Mouse (Mus musculus) gastrocnemius, postnatal 10 days (tissue): ENCODE measurements around the gene Zzz3. TPM values are rescaled to one million over a fixed set of nuclear protein-coding genes. Genes with fewer than 3 reads are reported as not detected.

Source experiments
- DNase-seq: peaks from one replicate; pipeline ENCODE4 v3.0.0; 2021; ENCODE audit warnings: mixed read lengths
- long read RNA-seq, 2 experiments: library from polyadenylated mRNA; stranded (forward); transcript quantifications; one replicate each; pipeline ENCODE4 v2.0.0; 2021
- total RNA-seq, 2 experiments: library from RNA; stranded (reverse); gene quantifications; 2 replicates each; pipeline ENCODE4 v1.2.3; 2021

Zzz3 gene
- total RNA-seq, result 10 to 100 TPM; 18.2 to 26.8 TPM
- long read RNA-seq, experiment 1, full-length matches to known transcripts, result 9 of 29 reads
- long read RNA-seq, experiment 1, partial matches to known transcripts, result 4 of 29 reads
- long read RNA-seq, experiment 1, other reads (novel, unspliced or antisense), result 16 of 29 reads
- long read RNA-seq, experiment 2, full-length matches to known transcripts, result 5 of 15 reads
- long read RNA-seq, experiment 2, partial matches to known transcripts, result 2 of 15 reads
- long read RNA-seq, experiment 2, other reads (novel, unspliced or antisense), result 8 of 15 reads

DNA sequence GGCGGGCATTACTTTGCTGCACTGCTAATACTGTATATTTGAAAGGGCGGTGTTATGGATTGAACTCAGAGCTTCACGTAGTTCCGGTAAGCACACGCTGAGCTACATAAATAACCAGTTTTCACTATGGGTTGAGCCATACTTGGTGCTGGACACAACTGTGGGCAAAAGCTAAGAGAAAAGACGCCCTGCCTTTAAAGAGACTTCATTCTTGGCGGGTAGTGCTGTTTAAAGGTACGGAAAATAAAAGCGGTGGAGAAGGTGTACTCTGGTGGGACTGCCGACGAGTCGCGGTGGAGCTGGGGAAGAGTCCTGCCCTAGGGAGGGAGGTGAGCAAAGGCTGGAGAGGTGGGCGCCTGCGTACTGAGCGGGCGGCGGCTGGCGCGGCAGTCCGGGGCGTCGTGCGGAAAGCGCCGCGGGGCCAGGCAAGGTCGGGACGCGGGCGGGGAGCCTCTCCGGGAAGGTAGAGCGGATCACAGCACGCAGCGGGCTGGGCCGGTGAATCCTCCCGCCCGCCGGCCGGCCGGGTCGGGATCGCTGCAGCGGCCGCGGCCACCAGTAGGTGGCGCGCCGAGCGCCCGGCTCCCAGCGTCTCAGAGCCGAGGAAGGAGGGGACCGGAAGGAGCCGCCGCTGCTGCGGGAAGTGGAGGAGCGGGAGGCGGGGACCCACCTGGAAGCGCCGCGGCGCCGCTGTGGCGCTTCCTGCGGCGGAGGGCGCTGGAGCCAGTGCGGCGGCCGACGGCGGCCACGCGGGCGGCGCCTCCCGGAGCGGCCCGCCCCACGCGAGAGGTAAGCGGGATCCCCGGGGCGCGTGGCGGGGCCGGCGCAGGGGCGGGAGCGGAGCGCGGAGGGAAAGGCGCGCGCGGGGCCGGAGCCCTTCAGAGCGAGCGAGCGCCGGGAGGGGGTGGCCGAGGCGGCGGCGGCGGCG, at the start of gene Zzz3:
Gene Zzz3, plus strand, starts transcription at position 124 of the 928 bp plus-strand sequence.
- DNase-seq, result peak; percentile 90

- peak; percentile 97 for DNase-seq
Measured at GRCm38 (mm10) chr3:152345732-152346632, 49.3 kb upstream of the Zzz3 start, which contains the start of gene Usp33. TSS of gene Usp33 (plus strand) at chr3:152346478.

DNA sequence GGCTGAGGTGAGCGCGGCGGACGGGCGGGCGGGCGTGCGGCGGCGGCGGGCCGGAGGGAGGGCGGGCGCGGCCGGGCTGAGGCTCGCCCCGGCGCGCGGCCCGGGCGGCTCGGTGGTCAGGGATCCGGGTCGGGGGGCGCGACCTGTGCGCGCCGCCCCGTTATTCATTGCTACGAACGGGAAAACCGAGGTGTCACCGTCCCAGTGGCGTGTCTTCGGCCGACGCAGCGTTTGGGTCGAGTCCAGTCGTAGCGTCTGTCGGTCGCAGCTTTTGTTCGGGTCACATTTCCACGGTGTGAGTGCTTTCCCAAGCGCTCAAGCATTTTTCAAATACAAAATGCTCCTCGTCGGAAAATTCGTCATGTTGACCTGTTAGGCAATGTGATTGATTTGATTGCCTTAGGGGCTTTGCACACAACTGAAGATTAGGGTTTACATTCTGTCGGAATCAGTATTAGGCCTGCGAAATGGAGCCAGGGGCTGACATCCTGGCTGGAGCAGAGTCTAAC, 48.6 kb upstream of the Zzz3 start:
- peak; percentile 58 for DNase-seq

GRCm38 (mm10) chr3:152347227-152347626, 48.0 kb upstream of the Zzz3 start:
- DNase-seq, result no peak

DNA sequence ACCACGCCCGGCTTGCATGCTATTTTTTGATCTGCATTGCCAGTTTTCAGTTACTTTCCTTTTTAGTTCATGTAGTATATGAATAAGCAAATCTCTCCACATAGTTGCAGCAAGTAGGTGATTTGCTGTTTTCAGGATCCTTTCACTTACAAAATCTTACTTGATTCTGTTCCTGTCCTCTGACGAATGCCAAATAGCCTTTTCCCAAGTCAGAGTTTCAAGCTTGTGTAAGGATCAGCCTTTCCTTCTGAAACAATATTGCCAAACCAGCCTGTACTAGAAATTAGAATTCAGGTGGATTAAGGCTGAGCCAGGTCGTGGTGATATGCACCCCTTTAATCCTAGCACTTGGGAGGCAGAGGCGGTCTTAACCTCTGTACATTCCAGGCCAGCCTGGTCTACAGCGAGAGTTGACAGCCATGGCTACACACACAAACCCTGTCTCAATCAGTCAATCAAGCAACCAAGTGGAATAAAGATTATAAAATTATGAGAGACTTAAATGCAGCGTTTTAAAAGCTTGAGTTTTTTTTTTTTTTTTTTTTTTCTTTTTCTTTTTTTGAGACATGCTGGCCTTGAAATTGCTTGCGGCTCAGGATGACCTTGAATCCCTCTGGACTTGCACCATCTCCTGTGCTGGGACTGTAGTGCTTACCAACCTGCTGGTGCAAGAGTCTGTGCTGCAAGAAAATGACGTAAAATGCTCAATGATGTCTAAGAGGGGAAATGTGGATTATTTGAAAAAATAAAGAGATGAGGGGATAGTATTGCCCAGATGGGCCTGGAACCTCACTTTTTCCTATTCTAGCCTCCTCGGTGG, 47.1 kb upstream of the Zzz3 start:
- DNase-seq, result no peak

- no peak for DNase-seq
Measured at GRCm38 (mm10) chr3:152350431-152350830, 44.8 kb upstream of the Zzz3 start.

- DNase-seq, result no peak
Measured at GRCm38 (mm10) chr3:152350966-152351365, 44.3 kb upstream of the Zzz3 start.

DNA sequence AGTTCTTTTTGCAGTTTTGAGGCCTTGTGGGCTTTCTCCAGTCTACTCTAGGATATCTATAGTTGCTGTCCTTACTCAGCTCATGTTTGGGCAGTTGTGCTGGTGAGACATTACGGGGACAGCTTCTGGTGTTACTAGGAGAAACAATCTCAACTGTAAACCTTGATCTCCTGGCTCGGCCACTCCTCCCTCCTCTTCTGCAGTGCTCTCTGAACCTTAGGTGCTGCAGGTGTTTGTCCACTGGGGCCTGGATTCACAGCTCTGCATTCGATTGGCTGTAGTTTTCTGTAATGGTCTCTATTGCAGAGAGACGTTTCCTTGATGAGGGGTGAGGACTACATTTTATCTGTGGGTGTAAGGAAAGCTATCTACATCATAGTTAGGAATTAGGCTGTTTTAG, 43.0 kb upstream of the Zzz3 start:
- DNase-seq, result no peak

DNA sequence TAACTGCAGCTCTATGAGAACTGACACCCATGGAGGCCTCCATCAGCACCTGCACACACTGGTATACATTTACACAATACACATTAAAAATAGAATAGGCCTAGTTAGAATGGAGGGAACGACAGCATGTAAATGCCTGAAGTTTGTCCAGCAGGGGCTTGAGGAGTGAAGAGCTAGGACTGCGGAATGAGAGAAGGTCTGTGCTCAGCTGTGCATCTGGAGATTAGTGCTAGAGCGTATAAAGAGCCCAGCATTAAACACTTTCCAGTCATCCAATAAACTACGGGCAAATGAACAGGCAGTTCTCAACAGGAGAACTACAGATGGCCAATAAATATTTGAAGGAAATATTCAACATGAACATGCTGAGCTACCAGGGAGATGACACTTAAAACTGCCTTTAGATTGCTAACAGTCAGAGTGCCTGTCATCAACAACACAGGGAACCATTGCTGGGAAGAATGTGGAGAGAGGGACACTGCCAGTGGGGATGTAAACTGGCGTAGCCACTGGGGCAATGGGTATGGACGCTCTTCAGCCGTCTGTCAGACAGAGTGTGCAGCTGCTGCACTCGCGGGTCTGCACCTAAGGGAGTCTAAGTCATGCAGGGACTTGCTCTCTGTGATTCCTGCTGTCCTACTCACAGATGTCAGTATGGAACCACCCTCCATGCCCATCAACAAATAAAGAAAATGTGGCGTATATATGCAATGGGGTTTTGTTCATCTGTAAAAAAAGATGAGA, 41.7 kb upstream of the Zzz3 start:
- DNase-seq, result no peak

DNA sequence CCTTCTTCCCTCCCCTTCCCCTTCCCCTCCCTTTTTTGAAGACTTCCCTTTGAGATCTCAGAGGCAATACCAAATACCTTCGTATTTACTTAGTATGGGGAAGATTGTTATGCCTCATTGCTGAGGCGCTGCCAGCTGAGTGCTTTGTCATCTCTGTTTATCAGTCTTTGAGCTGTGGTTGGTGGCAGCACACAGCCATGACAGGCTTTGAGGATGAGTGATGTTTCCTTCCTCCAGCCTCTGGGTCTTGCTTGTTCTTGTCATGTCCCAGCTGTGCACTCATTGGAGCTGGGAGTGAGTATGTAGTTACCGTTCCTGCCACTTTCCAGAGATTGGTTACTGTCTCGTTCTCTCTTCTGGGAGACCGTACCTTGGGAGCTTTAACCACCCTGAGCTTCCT, 39.9 kb upstream of the Zzz3 start:
- DNase-seq, result no peak

DNA sequence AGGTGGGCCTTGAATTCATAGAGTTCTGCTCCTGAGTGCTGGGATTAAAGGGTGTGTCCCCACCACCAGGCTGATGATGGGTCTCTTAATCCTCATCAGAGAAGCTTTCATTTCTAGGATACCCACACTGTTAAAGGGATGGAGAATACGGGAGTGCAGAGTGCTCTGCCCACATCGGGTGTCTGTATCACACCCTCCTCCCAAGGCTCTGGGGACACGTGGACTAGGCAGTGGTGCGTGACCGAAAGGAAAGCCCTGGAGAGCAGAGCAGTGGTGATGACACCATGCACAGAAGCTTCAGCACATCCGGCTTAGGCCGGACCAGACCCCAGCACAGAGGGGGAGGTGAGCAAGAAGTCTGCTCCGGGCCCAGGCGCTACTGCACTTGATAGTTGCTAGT, 38.5 kb upstream of the Zzz3 start:
- DNase-seq, result no peak

GRCm38 (mm10) chr3:152359151-152359550, 36.1 kb upstream of the Zzz3 start:
- DNase-seq, result peak; percentile 22

GRCm38 (mm10) chr3:152364181-152364580, 31.1 kb upstream of the Zzz3 start:
- DNase-seq, result no peak

GRCm38 (mm10) chr3:152376063-152376462, 19.2 kb upstream of the Zzz3 start:
- no peak for DNase-seq

DNA sequence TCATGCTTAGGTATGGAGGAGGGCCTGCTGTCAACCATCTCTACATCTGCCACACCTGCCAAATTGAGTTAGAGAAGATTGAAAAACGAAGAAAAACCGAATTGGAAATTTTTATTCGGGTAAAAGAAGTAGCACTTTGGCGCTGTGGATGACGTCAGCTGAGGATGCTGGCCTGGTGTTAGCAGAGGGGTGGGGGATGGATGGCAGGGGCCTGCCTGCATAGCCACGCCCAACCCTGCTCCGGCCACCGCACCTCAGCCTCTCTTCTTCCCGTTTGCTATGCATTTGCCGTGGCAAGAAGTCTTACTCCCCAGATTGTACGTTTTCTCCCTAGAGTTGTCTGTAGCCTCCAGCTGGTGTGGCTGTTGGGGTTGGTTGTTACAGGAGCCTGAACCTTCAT, 11.2 kb upstream of the Zzz3 start:
- no peak for DNase-seq

DNA sequence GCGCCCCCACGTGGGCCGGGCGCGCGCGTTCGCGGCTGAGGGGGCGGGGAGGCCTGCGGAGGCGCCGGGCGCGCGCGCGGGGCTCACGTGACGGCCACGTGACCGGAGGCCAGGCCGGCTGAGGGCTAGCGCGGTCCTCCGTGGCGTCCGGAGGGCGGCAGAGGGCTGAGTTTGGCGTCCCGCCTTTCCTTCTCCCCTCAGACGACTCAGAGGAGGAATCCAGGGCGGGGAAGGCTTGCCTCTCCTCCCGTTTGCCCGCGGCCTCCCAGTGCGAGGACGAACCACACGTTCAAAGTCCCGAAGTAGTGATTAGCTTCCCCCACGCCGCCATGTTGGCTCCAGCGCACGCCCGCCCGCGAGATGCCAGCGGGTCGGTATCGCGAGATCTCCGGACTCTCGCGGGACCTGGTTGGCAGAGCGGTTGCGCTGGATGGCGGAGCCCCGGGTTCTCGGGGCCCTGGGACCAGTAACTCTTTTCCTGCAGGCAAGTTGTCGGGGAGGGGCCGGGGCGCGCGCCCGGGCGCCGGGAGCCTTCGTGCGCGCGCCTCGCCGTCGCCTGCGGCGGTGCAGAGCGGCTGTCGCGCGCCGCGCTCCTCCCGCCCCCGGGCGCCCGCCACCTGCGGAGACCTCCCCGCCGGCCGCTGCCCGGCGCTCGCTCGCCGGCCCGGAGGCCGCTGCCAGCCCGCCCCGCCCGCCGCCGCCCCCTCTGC, 1.2 kb downstream of the Zzz3 start:
- peak; percentile 99 for DNase-seq

DNA sequence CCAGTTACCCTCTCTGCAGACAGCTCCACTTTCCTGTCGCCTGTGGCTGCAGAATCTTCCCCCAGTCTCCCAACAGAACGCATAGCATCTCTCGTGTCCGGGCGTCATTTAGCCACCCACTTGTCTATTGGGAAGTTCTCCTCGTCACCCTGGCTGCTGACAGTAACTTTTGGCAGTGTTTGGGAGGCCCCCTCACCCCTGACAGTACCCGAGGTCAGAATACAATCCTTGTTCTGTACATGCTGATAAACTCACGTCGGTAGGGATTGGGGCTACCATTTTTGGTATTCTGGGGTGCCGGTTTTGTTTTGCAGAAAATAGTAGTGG, 1.7 kb downstream of the Zzz3 start:
- DNase-seq, result no peak

GRCm38 (mm10) chr3:152397335-152397940, 2.2 kb downstream of the Zzz3 start:
- no peak for DNase-seq

DNA sequence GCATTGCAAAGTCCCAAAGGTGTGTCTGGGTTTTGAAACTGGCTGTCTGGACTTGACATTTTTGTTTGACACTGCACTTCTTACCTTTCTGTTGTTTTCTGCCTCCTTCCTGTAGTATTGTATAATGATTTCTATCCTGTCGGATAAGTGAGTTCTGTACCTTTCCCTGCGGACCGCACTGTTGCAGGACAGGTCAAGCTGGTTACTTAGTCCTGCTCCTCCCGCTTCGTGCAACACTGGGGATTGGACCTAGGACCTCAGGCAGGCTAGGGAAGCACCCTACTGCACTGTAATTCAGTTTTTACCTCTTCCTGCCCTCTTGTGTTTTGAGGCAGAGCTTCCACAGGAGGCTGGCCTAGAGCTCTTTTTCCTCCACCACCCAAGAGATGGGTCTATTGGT, 5.2 kb downstream of the Zzz3 start:
- DNase-seq, result no peak

GRCm38 (mm10) chr3:152400875-152401274, 5.6 kb downstream of the Zzz3 start:
- DNase-seq, result no peak
